Mouse (Mus musculus): ENCODE results near the gene Dtnbp1. TPM values are rescaled to one million over a fixed set of nuclear protein-coding genes. Genes with fewer than 3 reads are reported as not detected.
A peak's percentile ranks its signal among the peaks of the same experiment; 100 is the strongest.

Gene Dtnbp1
- polyA plus RNA-seq (2012; fragmentation: generic; extraction: Trizol): 99.1 TPM

DNA sequence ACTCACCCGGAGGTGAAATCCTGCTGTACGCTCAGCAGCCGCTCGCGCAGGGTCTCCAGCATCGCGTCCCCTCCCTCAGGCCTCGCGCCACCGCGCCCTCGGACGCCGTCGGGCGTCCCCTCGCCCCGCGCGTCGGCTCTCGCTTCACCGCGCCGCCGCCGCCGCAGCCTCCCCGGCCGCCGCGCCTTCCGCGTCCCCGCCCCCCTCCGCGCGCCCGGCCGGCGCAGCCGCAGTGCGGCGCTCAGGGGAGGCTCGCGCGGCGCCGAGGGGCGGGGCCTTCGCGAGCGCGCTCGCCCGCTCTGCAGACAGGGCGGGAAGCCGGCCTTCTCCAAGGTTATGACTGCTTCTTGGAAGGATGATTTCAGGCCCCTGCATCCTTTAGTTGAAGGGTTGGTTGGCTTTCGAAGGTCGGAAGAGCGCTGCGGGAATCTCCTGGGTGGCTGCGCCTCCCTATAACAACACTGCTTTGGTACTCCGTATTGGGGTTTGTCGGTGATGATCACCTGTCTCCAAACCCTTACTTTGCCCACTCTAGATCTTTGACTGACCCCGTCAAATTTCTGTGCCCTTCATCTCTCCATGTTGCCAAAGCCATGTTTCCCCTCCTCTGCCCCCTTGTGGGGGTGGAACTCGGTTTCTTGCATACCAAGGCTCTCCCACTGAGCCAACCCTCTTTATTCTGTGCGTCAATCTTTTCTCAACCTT lies at the start of gene Dtnbp1:
Gene Dtnbp1, minus strand, starts transcription at position 237 of the 705 bp plus-strand sequence.
- Histone ChIP-seq H3ac (ENCODE audit: control insufficient read depth, insufficient read length) (peak within 1 kb of the TSS; percentile 40), H3K27me3 (ENCODE audit: control insufficient read depth, insufficient read depth, insufficient read length) (no peaks in the 10 kb centered on the region)

DNA sequence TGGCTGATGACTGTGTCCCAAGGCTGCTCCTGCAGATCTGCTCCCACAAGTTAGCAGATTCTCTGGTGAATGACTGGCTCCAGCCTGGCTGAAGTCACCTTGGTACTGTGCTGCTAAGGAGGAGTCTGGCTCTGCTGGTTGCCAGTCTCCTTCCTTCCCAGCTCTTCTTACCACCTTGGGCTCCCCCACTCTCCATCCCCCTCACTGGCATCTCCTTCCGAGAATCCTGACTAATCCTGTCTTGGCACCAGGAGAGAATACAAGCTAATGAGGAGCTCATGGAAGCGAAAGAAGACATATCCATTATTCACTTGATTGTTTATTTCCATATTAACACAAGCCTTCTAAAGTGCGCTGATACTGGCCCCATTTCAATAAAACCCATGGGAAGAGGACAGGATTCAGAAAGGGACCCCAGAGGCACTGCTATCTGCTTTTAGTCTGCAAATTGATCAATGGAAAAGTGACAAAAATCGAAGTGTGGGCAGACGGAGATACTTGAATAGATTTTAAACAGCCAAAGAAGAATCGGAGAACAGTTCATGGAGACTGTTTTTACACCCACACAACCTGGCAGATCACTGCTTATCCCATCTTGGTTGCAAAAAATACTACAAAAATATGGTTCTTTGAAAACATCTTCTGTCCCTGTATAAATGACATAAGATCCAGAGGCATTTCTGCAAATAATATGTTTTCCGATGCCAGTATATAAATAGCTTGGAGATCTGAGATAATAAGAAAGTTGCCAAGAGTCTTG lies 47.5 kb upstream of the Dtnbp1 start:
- Histone ChIP-seq H3K36me3 (ENCODE audit: control insufficient read depth, insufficient read depth) (no peaks in the 10 kb centered on the region), H3K79me2 (ENCODE audit: control insufficient read depth, insufficient read depth) (no peaks in the 10 kb centered on the region), H3ac (ENCODE audit: control insufficient read depth, insufficient read length) (no peak overlapping the region), H3K4me2 (ENCODE audit: low read depth) (no peak overlapping the region), H3K27me3 (ENCODE audit: control insufficient read depth, insufficient read depth, insufficient read length) (peaks cover 5% of the 10 kb centered on the region), H3K4me3 (no peak overlapping the region)
- TF ChIP-seq CEBPB (IDR thresholded peaks at IDR 0.05; ENCODE audit: insufficient read depth, poor library complexity, severe bottlenecking): no peak
- no peak for TF ChIP-seq MYOG (IDR thresholded peaks at IDR 0.05; ENCODE audit: control insufficient read depth in 1 of 3, insufficient read depth in 1 of 3, insufficient read length in 2 of 3, low read depth in 2 of 3)
- no peak for TF ChIP-seq TCF12 (IDR thresholded peaks at IDR 0.05; ENCODE audit: insufficient read depth, poor library complexity, severe bottlenecking)
- no peak for TF ChIP-seq USF1 (IDR thresholded peaks at IDR 0.05; ENCODE audit: low read depth)
- TF ChIP-seq REST (IDR thresholded peaks at IDR 0.05; ENCODE audit: insufficient read depth, insufficient read length): no peak
- no peak for TF ChIP-seq MAX (IDR thresholded peaks at IDR 0.05; ENCODE audit: low read depth)
- no peak for TF ChIP-seq POLR2A (IDR thresholded peaks at IDR 0.05; ENCODE audit: insufficient read length, low read depth)
- TF ChIP-seq MYOD1 (IDR thresholded peaks at IDR 0.05; ENCODE audit: control insufficient read depth in 1 of 3, insufficient read length in 2 of 3, low read depth in 2 of 3): no peak
- TF ChIP-seq E2F4 (IDR thresholded peaks at IDR 0.05; ENCODE audit: insufficient read depth): no peak
- no peak for TF ChIP-seq TCF3 (IDR thresholded peaks at IDR 0.05; ENCODE audit: insufficient read length, low read depth)
- TF ChIP-seq SRF (IDR thresholded peaks at IDR 0.05; ENCODE audit: control insufficient read depth, insufficient read length, low read depth): no peak
- TF ChIP-seq POLR2AphosphoS2 (IDR thresholded peaks at IDR 0.05; ENCODE audit: insufficient read length, low read depth): no peak

More for the DNA sequence above, at the start of gene Dtnbp1:
- Histone ChIP-seq H3K4me3 (peak within 1 kb of the TSS; percentile 83), H3K4me2 (ENCODE audit: low read depth) (peak within 1 kb of the TSS; percentile 95), H3K79me2 (ENCODE audit: control insufficient read depth, insufficient read depth) (peaks cover 44% of the 10 kb centered on the region), H3K36me3 (ENCODE audit: control insufficient read depth, insufficient read depth) (no peaks in the 10 kb centered on the region)
- TF ChIP-seq E2F4 (IDR thresholded peaks at IDR 0.05; ENCODE audit: insufficient read depth): peak; percentile 41
- peak; percentile 71 for TF ChIP-seq POLR2AphosphoS2 (IDR thresholded peaks at IDR 0.05; ENCODE audit: insufficient read length, low read depth)
- no peak for TF ChIP-seq CEBPB (IDR thresholded peaks at IDR 0.05; ENCODE audit: insufficient read depth, poor library complexity, severe bottlenecking)
- no peak for TF ChIP-seq TCF12 (IDR thresholded peaks at IDR 0.05; ENCODE audit: insufficient read depth, poor library complexity, severe bottlenecking)
- TF ChIP-seq USF1 (IDR thresholded peaks at IDR 0.05; ENCODE audit: low read depth): no peak
- TF ChIP-seq MAX (IDR thresholded peaks at IDR 0.05; ENCODE audit: low read depth): no peak
- no peak for TF ChIP-seq REST (IDR thresholded peaks at IDR 0.05; ENCODE audit: insufficient read depth, insufficient read length)
- no peak for TF ChIP-seq MYOG (IDR thresholded peaks at IDR 0.05; ENCODE audit: control insufficient read depth in 1 of 3, insufficient read depth in 1 of 3, insufficient read length in 2 of 3, low read depth in 2 of 3)
- TF ChIP-seq POLR2A (IDR thresholded peaks at IDR 0.05; ENCODE audit: insufficient read length, low read depth): peak; percentile 81
- TF ChIP-seq MYOD1 (IDR thresholded peaks at IDR 0.05; ENCODE audit: control insufficient read depth in 1 of 3, insufficient read length in 2 of 3, low read depth in 2 of 3): no peak
- TF ChIP-seq TCF3 (IDR thresholded peaks at IDR 0.05; ENCODE audit: insufficient read length, low read depth): no peak
- no peak for TF ChIP-seq SRF (IDR thresholded peaks at IDR 0.05; ENCODE audit: control insufficient read depth, insufficient read length, low read depth)

DNA sequence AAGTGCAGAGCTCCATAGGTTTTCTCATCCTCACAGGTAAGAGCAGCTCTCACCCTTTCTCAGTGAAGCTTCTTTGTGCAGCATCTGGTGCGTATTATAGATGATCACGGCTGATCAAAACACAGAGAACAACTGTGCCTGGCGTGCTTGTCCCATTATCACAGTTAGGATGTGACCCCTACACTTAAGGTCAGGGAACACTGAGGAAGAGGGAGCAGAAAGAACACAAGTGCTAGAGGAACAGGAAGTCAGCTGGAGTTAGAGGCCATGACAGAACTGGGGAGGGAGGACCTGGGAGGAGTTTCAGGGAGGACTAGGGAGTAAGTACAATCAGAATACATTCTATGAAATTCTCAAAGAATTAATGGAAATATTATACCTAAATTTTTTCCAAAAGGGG lies 41.5 kb upstream of the Dtnbp1 start:
- Histone ChIP-seq H3K4me2 (ENCODE audit: low read depth) (no peak overlapping the region), H3K79me2 (ENCODE audit: control insufficient read depth, insufficient read depth) (no peaks in the 10 kb centered on the region), H3K36me3 (ENCODE audit: control insufficient read depth, insufficient read depth) (no peaks in the 10 kb centered on the region), H3ac (ENCODE audit: control insufficient read depth, insufficient read length) (no peak overlapping the region), H3K4me3 (no peak overlapping the region), H3K27me3 (ENCODE audit: control insufficient read depth, insufficient read depth, insufficient read length) (no peaks in the 10 kb centered on the region)
- TF ChIP-seq MYOD1 (IDR thresholded peaks at IDR 0.05; ENCODE audit: control insufficient read depth in 1 of 3, insufficient read length in 2 of 3, low read depth in 2 of 3): no peak
- TF ChIP-seq CEBPB (IDR thresholded peaks at IDR 0.05; ENCODE audit: insufficient read depth, poor library complexity, severe bottlenecking): no peak
- TF ChIP-seq POLR2A (IDR thresholded peaks at IDR 0.05; ENCODE audit: insufficient read length, low read depth): no peak
- no peak for TF ChIP-seq USF1 (IDR thresholded peaks at IDR 0.05; ENCODE audit: low read depth)
- TF ChIP-seq REST (IDR thresholded peaks at IDR 0.05; ENCODE audit: insufficient read depth, insufficient read length): no peak
- TF ChIP-seq POLR2AphosphoS2 (IDR thresholded peaks at IDR 0.05; ENCODE audit: insufficient read length, low read depth): no peak
- no peak for TF ChIP-seq SRF (IDR thresholded peaks at IDR 0.05; ENCODE audit: control insufficient read depth, insufficient read length, low read depth)
- TF ChIP-seq TCF3 (IDR thresholded peaks at IDR 0.05; ENCODE audit: insufficient read length, low read depth): no peak
- no peak for TF ChIP-seq TCF12 (IDR thresholded peaks at IDR 0.05; ENCODE audit: insufficient read depth, poor library complexity, severe bottlenecking)

DNA sequence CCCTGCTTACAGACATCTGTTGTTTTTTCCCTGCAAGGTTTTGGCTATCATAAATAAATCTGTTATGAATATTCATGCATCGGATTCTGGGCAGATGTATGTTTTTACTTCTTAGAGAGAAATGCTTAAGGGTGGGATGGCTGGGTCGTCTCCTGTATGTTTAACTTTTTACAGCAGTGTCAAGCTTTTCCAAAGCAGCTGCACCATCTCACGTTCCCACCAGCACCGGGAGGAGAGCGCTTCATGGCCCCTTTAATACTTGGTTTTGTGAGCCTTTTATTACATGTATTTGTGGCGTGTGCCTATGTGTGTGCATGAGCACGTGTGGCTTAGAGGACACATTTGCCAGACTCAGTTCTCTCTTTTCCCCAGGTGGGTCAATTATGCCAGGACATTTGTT lies 38.8 kb upstream of the Dtnbp1 start:
- TF ChIP-seq SRF (IDR thresholded peaks at IDR 0.05; ENCODE audit: control insufficient read depth, insufficient read length, low read depth): no peak
- TF ChIP-seq CEBPB (IDR thresholded peaks at IDR 0.05; ENCODE audit: insufficient read depth, poor library complexity, severe bottlenecking): no peak
- TF ChIP-seq POLR2A (IDR thresholded peaks at IDR 0.05; ENCODE audit: insufficient read length, low read depth): no peak
- no peaks in the 10 kb centered on the region for H3K27me3 ChIP-seq (ENCODE audit: control insufficient read depth, insufficient read depth, insufficient read length)
- no peak overlapping the region for H3ac ChIP-seq (ENCODE audit: control insufficient read depth, insufficient read length)
- no peaks in the 10 kb centered on the region for H3K79me2 ChIP-seq (ENCODE audit: control insufficient read depth, insufficient read depth)
- no peak overlapping the region for H3K4me3 ChIP-seq
- no peaks in the 10 kb centered on the region for H3K36me3 ChIP-seq (ENCODE audit: control insufficient read depth, insufficient read depth)
- no peak overlapping the region for H3K4me2 ChIP-seq (ENCODE audit: low read depth)
